Mouse (Mus musculus) ES-Bruce4 (cell line): ENCODE measurements around the gene Dcdc2a.

Source experiments
- CTCF ChIP-seq: IDR thresholded peaks from one replicate; pipeline ENCODE4 v1.8.1; 2011; ENCODE audit warnings: low read depth, low read length
- EP300 ChIP-seq: IDR thresholded peaks from 2 replicates; pipeline ENCODE4 v1.6.1; 2011; ENCODE audit warnings: low read depth, low read length; ENCODE audit not compliant: insufficient read depth
- POLR2A ChIP-seq: IDR thresholded peaks from one replicate; pipeline ENCODE4 v1.8.1; 2011; ENCODE audit warnings: low read length; ENCODE audit not compliant: insufficient read depth

DNA sequence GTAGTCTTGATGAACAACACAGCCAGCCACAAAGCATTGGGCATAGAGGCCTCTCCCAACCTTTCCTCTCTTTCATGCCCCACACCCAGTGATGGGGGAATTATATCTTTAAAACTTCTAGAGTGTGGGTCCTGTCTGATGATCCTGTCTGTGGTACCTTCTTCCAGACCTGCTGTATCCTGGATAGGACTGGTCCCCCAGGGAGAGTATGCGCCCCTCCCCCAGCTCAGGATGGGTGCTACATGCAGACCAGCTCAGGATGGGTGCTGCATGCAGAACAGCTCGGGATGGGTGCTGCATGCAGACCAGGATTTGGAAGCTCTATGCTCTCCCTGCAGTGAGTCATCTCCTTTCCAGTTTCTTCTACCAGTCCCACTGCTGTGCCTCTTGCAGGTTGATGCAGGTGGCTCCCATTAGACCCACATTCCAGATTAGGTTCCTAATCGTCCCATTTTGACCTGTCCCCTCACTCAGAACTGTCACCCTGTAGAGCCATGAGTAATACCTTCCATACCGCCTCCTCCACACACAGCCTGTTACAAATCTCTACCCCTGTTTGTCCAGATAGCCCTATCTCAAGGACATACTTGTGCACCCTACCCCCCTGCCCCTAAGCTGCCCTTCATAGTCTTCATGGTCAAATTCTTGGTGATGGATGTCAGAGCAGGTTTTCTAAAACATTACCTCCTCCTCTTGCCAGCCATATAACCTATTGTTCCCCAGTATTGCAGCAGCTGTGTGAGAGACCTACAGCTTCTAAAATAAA, 122.6 kb downstream of the Dcdc2a start:
- TF ChIP-seq CTCF (no peak), EP300 (no peak), POLR2A (no peak)
